Mouse (Mus musculus): ENCODE data around the gene Lbhd2. TPM values are rescaled to one million over a fixed set of nuclear protein-coding genes. Genes with fewer than 3 reads are reported as not detected.

The Lbhd2 gene
- total and polyA plus RNA-seq, 2 experiments from 2014 or later, result 6.4 to 18.2 TPM

DNA sequence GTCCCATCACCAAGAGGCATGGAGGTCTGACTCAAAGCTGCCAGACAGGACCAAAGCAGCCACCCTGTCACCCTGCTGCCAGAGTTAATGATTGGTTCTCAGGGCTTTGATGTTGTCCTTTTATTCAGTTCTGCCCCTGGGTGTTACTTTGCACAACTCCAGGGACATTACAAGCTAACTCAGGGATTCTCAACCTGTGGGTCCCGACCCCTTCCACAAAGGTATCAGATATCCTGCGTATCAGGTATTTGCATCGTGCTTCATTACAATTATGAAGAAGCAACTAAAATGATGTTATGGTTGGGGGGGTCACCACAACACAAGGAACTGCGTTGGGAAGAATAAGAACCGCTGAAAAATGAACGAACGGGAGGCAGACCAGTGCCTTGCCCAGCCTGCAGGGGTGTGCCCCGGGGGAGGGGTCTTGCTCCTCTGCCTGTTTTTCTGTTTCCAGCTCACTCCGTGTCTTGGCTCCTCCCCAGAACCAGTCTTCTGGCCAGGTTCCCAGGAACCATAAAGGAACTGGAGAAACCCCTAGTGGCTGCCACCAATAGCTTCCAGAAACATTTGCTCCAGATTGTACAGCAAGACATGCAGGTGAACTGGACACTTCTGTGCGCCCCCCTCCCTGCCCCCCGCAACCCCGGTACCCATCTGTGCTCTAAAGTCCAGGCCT lies 21.0 kb downstream of the Lbhd2 start:
- peaks cover 7% of the 10 kb centered on the region; the same call in 1 of the 2 replicates for H3K4me1 ChIP-seq (ENCODE audit: insufficient read depth, low read length)
- DNase-seq (ENCODE audit: low spot score), result peak; percentile 80
- no peaks in the 10 kb centered on the region for H3K9me3 ChIP-seq (ENCODE audit: low read length)
- no peaks in the 10 kb centered on the region for H3K36me3 ChIP-seq (ENCODE audit: insufficient read depth, low read length)
- H3K27ac ChIP-seq (ENCODE audit: low read depth, low read length), result no peak overlapping the region
- H3K4me3 ChIP-seq (ENCODE audit: low read depth, low read length), result no peak overlapping the region
- no peak for TF ChIP-seq CTCF (IDR thresholded peaks at IDR 0.05)
- no peak overlapping the region for H3K9ac ChIP-seq (replicated peaks; ENCODE audit: low read length, poor library complexity, severe bottlenecking)
- ATAC-seq (ENCODE audit: low FRiP score), result no peak
- H3K27me3 ChIP-seq (ENCODE audit: insufficient read depth, low read length), result peaks cover 50% of the 10 kb centered on the region
- 49% methylated on average over 12 of the region's 12 CpGs for WGBS
- no peak overlapping the region for H3K4me2 ChIP-seq (ENCODE audit: low read depth, low read length, poor library complexity, severe bottlenecking)

DNA sequence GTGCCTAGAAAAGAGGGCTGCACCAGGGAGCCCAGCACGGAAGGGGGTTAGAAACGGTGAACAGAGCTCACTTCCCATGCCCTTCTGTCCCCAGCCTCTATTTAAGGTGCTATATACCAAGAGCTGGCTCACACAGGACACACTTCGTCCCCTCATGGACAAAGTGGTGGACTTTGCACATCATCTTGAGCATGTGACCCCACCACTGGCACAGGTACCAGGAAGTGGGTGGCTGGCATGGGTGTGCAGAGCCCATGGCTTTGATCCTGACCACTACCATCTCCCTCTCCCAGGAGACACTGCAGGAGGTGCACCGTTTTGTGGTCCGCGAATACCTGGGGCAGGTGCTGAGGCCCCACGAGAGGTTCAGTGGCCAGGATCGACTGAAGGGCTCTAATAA lies 21.8 kb downstream of the Lbhd2 start:
- ATAC-seq (ENCODE audit: low FRiP score), result no peak
- H3K27ac ChIP-seq (ENCODE audit: low read depth, low read length), result no peak overlapping the region
- no peak for DNase-seq (ENCODE audit: low spot score)
- no peaks in the 10 kb centered on the region for H3K9me3 ChIP-seq (ENCODE audit: low read length)
- no peak overlapping the region for H3K9ac ChIP-seq (replicated peaks; ENCODE audit: low read length, poor library complexity, severe bottlenecking)
- TF ChIP-seq CTCF (IDR thresholded peaks at IDR 0.05), result no peak
- peaks cover 7% of the 10 kb centered on the region; the same call in 1 of the 2 replicates for H3K4me1 ChIP-seq (ENCODE audit: insufficient read depth, low read length)
- 17% methylated on average over 8 of the region's 8 CpGs for WGBS
- no peak overlapping the region for H3K4me2 ChIP-seq (ENCODE audit: low read depth, low read length, poor library complexity, severe bottlenecking)
- H3K36me3 ChIP-seq (ENCODE audit: insufficient read depth, low read length), result no peaks in the 10 kb centered on the region
- H3K4me3 ChIP-seq (ENCODE audit: low read depth, low read length), result no peak overlapping the region
- H3K27me3 ChIP-seq (ENCODE audit: insufficient read depth, low read length), result peaks cover 42% of the 10 kb centered on the region

DNA sequence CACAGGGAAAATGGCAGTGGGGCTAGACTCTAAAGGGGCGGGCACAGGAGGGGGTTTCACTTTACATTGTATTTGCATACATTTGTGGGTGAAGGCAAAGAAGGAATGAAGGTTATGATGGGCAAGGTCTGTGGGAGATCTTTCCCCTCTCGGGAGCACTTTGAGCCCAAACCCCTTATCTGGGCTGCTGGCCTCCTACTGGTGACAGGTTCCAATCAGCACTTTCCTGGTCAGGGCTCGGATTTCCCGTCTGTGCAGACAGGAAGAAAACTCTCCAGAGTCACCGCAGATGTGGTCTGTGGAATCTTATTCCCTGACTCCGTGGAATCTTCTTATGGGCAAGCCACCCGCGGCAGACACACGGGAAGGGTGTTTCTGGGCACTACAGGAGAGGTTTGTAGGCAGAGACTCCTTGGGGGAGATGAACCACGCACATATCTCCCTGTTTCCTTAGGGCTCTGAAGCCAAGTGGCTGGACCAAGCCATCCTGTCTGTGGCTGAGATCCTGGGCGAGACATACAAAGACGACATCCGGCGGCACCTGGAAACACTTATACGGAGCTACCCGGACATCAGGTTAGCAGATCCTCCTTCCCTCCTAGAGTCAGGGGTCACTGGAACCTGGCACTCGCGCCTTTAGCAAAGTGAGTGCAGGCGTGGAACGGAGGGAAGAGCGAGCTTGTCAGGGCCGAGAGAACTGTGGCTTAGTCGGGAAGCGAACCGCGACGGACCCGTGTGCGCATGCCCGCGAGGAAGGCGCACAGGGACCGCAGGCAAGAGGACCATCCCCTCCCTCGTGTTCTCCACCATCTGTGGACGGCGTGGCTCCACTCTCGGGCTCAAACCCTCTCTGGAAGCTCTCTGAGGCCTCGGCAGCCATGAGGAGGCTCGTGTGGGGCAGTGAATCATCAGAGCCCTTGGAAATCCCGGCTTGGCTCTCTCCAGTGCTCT lies 22.6 kb downstream of the Lbhd2 start:
- no peak for ATAC-seq (ENCODE audit: low FRiP score)
- DNase-seq (ENCODE audit: low spot score), result peak; percentile 63

DNA sequence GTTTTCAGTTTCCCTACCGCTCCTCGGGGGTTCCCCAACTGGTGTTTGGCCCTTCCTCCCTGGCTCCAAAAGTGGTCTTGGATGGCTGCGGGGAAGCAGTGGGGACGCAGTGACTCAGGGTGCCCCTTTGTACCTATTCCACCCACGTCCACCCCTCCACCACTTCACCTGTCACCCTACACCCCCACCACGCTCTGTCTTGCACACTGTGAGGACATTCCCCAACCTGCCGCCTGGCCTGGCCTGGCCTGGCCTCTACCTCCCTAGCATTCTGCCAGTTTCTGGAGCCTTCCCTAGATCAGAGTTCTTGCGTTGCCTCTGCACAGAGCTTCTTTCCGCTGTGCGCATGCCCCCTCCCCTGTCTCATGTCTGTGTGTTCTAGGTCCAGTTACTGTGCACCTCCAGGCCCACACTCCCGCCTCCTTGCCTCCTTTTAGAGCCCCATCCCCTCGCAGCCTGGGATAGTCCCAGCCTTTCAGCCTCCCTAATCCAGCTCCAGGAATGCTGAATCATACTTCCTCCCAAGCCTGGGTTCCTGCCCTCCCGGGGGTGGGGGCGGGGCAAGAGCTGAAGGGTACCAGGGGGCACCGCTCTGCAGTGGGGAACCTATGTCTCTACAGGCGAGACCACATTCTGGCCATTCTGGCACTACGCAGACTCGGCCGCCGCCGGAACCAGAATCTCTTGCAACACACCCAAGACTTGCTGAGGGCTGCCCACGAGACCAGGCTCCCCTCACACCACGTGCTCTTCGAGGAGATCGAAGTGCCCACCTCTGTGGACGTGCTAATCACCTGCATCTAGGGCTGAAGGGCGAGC lies 23.6 kb downstream of the Lbhd2 start:
- 18% methylated on average over 27 of the region's 27 CpGs for WGBS
- ATAC-seq (ENCODE audit: low FRiP score), result no peak
- peak overlapping the region; percentile 33; the same call in 1 of the 2 replicates for H3K4me3 ChIP-seq (ENCODE audit: low read depth, low read length)
- no peak for DNase-seq (ENCODE audit: low spot score)
- no peak for TF ChIP-seq CTCF (IDR thresholded peaks at IDR 0.05)
- H3K4me2 ChIP-seq (ENCODE audit: low read depth, low read length, poor library complexity, severe bottlenecking), result peak overlapping the region; percentile 59
- no peaks in the 10 kb centered on the region for H3K36me3 ChIP-seq (ENCODE audit: insufficient read depth, low read length)
- no peak overlapping the region for H3K27ac ChIP-seq (ENCODE audit: low read depth, low read length)
- 0 out of 2 replicates have a peak overlapping the region, but pooled peaks have one; percentile 4 for H3K9ac ChIP-seq (replicated peaks; ENCODE audit: low read length, poor library complexity, severe bottlenecking)
- H3K27me3 ChIP-seq (ENCODE audit: insufficient read depth, low read length), result peaks cover 28% of the 10 kb centered on the region
- no peaks in the 10 kb centered on the region for H3K9me3 ChIP-seq (ENCODE audit: low read length)
- H3K4me1 ChIP-seq (ENCODE audit: insufficient read depth, low read length), result peaks cover 12% of the 10 kb centered on the region

More for the DNA sequence above, 22.6 kb downstream of the Lbhd2 start:
- H3K4me1 ChIP-seq (ENCODE audit: insufficient read depth, low read length), result peaks cover 7% of the 10 kb centered on the region; the same call in 1 of the 2 replicates
- peak overlapping the region; percentile 50 for H3K9ac ChIP-seq (replicated peaks; ENCODE audit: low read length, poor library complexity, severe bottlenecking)
- no peaks in the 10 kb centered on the region for H3K9me3 ChIP-seq (ENCODE audit: low read length)
- peak; percentile 26; the same call in 1 of the 2 replicates for TF ChIP-seq CTCF (IDR thresholded peaks at IDR 0.05)
- no peaks in the 10 kb centered on the region for H3K36me3 ChIP-seq (ENCODE audit: insufficient read depth, low read length)
- peak overlapping the region; percentile 59 for H3K4me2 ChIP-seq (ENCODE audit: low read depth, low read length, poor library complexity, severe bottlenecking)
- peak overlapping the region; percentile 33 for H3K4me3 ChIP-seq (ENCODE audit: low read depth, low read length)
- peaks cover 34% of the 10 kb centered on the region for H3K27me3 ChIP-seq (ENCODE audit: insufficient read depth, low read length)
- H3K27ac ChIP-seq (ENCODE audit: low read depth, low read length), result no peak overlapping the region
- 1% methylated on average over 40 of the region's 40 CpGs for WGBS

Data from midbrain, postnatal 0 days (tissue).